Mouse (Mus musculus) CD4-positive, CD25-positive, alpha-beta regulatory T cell, adult 4 months (primary cell): ENCODE measurements around the gene 1700016K19Rik. TPM values are rescaled to one million over a fixed set of nuclear protein-coding genes. Genes with fewer than 3 reads are reported as not detected.

Experiments used
- ATAC-seq: one replicate; pipeline ENCODE4 v1.8.0; 2017
- polyA plus RNA-seq, 2 experiments: library from polyadenylated mRNA; unstranded; fragments of 100-300 nt; shearing (Covaris generic); gene quantifications; one replicate each; pipeline ENCODE4 v1.2.1; 2017

1700016K19Rik gene
- polyA plus RNA-seq, 2 experiments from 2014 or later: not detected

DNA sequence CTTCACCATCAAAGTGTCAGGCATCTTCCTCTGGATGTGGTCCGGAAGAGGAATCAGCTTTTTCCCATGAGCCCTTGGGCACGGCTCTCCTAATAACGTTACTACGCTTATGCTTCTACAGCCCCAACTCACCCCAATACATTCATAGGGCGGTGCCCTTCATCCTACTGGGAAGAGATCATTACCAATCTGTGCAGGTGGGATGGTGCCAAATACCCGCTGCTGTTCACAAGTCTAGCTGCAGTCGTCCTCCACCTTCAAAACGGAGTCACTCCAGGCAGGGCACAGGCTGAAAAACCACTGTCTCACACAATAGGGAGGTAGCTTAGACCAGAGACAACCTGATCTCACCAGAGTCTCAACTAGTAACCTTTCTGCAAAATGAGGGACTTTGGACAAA lies 35.5 kb downstream of the 1700016K19Rik start:
- ATAC-seq: no peak

DNA sequence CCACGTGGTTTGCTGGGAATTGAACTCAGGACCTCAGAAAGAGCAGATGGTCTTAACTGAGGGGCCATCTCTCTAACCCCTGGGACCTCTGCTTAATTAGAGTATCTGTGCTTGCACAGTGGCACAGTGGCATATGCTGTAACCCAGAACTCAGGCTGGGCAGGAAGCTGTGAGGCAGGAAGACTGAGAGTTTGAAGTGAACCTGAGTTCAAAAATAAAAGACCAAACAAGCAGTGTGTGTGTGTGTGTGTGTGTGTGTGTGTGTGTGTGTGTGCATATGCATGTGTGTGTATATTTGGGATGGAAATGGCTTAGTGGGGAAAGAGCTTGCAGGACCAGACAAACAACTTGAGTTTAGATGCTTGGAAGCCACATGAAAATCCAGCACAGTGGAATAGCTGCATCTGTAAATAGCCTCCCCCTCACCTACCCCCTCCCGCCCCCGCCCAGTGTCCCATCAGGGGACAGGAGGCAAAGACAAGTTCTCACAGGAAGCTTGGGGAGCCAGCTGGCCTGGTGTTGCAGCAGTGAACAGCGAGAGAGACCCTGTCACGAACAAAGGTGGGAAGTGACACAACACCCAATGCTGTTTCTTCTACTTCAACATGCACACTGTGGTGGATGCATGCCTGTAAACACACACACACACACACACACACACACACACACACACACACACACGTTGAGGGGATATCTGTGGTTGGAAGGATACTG lies 38.0 kb downstream of the 1700016K19Rik start:
- ATAC-seq: peak; percentile 74

DNA sequence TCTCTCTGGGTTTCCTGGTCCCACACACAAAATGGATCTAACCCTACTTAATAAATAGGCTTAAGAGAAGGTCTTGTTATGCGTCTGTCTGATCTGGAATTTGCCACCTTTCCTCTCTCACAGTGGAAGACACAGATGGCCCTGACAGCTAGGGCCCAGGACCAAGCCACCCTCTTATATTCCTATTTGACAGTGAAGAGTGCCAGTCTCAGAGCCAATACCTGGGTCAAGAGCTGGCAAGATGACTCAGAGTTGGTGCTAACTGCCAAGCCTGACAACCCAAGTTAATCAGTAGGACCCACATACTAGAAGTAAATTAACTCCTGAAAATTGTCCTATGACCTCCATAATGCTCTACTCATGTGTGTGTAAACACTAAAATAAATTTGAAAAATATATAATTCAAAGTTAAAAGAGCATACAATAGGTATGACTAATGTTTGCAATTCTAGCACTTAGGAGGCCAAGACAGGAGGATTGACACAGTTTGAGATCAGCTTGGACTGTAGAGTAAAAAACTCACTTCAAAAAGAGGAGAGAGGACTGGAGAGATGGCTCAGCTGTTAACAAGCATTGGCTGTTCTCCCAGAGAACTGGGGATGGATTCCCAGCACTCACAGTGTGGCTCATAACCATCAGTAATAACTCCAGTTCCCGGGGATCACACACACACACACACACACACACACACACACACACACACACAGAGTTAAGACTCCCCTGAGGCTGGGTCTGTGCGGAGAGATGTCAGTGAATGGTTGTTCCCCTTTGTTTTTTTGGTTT lies 39.8 kb downstream of the 1700016K19Rik start:
- ATAC-seq: no peak

DNA sequence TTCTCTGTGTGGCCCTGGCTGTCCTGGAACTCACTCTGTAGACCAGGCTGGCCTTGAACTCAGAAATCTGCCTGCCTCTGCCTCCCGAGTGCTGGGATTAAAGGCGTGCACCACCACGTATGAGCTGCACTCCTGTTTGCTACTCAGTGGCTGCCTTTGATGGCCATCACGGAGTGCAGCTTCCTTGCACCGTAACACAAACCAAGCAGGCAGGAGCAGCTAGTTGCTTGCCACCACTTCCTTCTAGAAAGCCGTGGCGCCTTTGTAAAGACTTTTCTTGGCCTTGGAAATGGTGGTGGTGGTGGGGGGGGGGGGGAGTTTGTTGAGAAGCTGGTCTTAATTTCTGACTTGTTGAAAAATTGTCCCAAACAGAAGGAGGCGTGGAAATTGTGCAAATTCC lies 40.4 kb downstream of the 1700016K19Rik start:
- peak; percentile 49 for ATAC-seq

DNA sequence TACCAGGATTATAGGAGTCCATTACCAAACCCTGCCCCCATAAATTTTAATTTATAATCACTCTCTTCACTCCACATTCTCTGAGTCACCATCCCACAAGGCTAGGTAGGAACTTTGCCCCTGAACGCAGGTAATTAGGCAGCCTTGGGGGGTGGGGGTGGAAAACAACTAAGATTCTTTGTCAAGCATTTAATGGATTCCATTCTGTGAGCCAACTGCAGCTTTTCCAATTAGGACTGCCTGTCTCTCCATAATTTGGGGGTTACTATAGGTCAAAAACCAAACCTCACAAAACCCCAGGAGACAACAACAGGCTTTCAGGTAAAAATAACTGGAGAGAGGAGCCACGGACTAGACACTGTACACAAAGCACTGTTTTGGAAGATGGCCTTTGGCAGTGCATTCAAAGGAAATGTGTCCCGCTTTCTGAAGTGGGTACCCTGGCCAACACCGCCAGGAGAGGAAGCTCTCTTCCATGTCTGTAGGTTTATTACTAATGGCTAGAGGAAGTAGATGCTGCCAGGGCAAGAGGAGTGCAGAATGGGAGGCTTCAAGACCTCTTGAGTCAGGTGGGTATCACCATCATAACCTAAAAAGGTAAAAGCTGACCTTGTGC lies 41.2 kb downstream of the 1700016K19Rik start:
- no peak for ATAC-seq

DNA sequence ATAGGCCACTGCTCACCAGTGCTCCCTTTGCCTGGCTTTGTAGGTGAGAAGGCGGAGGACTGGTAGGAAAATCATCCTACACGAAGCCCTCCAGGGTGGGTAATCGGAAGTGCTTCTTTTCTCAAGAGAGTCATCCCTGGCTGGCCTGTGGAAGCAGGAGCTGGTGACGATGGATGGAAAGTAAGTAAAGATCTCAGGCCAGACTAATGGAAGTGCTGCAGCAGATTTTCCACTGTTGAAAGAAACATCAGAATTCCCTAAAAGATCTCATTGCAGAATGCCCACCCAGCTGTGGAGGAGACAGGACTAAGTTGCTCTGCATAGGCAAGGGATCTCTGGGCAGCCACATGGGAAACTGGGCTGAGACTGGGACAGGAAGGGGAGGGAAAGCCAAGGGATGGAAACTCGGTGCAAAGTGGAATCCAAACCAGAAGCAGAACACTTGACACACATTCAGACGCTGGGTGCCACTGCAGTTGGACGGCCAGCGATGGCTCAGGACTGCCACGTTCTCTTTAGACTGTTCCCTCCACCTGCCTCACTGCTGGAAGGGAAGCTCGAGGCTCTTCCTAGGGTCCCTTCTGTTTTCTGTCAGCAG lies 42.4 kb downstream of the 1700016K19Rik start:
- ATAC-seq: no peak

DNA sequence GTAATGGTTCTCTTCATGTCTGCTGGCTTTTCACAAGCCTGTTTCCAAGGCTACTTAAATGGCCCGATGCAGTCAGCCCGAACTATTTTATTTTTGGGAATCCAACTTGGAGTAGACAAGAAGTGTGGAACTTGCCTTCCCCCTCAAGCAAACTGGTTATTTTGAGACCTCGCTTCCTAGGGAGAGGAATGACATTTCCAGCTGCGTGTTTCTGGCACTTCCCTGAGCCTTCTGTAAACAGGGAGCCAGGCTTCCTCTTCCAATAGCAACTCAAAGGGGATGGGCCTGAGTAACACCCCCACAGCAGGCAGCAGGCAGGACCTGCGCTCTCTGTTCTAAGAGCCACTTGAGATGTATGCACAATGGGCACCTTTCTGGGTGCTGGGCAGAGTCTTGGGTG lies 43.2 kb downstream of the 1700016K19Rik start:
- no peak for ATAC-seq

DNA sequence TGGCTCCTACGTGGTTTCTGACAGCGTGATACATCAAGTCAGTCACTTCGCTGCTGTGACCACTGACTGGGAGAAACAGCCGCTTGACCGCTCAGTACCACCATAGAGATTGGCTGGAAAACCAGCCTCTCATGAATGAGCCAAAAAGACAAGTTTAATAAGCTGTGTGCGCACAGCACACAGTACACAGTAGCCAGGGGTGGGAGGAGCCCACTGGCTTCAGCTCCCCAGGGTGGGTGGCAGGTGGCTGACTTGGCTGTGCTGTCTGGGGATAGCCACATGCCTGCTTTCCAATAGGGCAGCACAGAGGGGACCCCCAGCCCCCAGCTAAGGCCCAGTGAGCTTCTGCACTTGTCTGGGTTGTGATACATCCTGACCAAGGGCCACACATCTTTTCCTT lies 44.8 kb downstream of the 1700016K19Rik start:
- ATAC-seq: no peak

DNA sequence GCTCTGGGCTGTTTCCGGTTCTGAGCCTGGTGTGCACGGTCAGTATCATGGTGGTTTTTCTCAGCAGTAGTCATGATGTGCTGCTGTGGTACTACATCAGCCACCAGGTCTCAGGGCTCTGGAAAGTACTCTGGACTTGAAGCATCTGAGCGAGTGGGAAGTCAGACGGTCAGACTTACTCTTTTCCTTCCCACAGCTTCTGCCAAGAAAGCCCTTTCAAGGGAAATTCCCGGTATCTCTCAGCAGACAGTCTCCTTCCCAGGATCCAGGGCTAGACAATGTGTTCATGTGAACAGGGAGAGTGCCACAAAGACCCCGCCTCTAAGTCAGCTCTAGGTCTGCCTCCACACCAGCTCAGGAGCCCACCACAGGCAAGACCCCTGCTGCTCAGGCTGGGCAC lies 45.7 kb downstream of the 1700016K19Rik start:
- no peak for ATAC-seq

DNA sequence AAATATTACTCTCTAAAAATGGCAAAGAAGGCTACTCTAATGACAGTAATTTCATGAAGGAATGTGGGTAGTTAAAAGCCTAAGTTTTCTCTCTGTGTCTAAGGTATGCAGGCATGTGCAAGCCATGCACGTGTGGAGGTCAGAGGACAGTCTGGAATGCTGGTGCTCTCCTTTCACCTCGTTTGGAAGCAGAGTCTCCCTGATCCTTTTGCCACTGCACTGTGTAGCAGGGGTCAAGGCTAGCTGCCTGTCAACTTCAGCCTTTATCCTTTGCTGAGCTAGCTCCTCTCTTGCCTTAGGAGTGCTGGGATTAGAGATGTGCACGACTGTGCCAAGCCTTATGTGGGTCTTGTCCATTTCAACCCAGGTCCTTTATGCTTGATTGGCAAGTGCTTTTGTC lies 50.8 kb downstream of the 1700016K19Rik start:
- no peak for ATAC-seq

DNA sequence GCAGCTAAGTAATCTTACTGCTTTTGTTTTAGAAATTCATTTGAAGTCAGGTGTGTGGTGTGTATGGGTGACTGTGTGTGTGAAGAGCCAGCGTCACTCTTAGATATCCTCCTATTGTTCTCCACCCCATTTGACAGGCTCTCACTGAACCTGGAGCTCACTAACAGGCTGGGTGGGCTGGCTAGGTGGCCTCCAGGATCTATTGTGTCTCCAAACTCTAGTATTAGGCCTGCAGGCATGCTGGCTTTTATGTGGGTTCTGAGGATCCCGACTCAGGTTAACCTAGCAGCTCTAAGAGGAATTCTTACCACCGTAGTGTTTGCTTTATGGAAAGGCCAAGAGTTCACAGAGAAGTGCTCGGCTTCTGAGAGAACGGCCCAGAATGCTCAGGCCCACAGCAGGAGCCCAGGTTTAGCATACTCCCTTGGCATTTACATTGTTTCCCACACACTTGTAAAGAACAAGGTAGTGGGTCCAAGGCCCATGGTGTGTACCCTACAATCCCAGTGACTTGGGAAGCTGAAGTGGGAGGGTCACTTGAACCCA lies 51.3 kb downstream of the 1700016K19Rik start:
- no peak for ATAC-seq

DNA sequence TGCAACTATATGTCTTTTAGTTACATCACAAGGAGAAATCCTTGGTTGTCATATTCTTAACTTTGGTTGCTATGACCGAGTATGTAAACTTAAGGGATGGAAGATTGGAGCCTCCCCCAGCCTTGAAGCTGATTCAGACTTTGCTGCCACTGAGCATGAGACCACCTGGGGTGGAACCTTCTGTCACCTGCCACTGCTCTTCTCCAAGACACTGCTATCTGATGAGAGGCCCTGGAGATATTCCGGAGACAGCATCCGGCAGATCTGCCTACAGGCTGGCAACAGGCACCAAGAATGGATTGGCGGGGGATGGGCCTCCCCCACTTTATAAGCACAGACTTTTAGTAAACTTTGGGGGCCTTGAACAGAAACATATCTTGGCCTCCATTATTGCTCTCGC lies 52.8 kb downstream of the 1700016K19Rik start:
- no peak for ATAC-seq

Other genes with a start within 250 kb of the 1700016K19Rik start
- not detected for gene Doc2b, start 203.9 kb upstream of the 1700016K19Rik start, polyA plus RNA-seq
- gene Rph3al, start 61.5 kb upstream of the 1700016K19Rik start, polyA plus RNA-seq: 1 to 10 TPM; 6.3 to 7.9 TPM
- gene Rflnb, start 27.9 kb downstream of the 1700016K19Rik start, polyA plus RNA-seq: 10 to 100 TPM; 13.4 to 14.2 TPM
- 10 to 100 TPM; 51.6 to 60.3 TPM for gene Vps53, start 179.7 kb downstream of the 1700016K19Rik start, polyA plus RNA-seq
- gene Fam57a, start 179.8 kb downstream of the 1700016K19Rik start, polyA plus RNA-seq: 1 to 10 TPM; 3.7 to 4.2 TPM
- gene Dbil5, start 217.7 kb downstream of the 1700016K19Rik start, polyA plus RNA-seq: under 1 TPM in 1 of 2 experiments, not detected in 1; 0.58 TPM
- 10 to 100 TPM; 10.2 to 19.1 TPM for gene Gemin4, start 217.8 kb downstream of the 1700016K19Rik start, polyA plus RNA-seq
- 10 to 100 TPM; 13.2 to 19.9 TPM for gene Mrm3, start 243.8 kb downstream of the 1700016K19Rik start, polyA plus RNA-seq
- gene Glod4, start 243.8 kb downstream of the 1700016K19Rik start, polyA plus RNA-seq: 10 to 100 TPM; 78.6 to 89.4 TPM